Mouse (Mus musculus) c-Kit-negative CD71-positive TER-119-positive erythroid progenitor cells, embryonic 14.5 days (primary cell): ENCODE measurements around the gene Iqcd.

Source experiments
- DNase-seq: peaks from one replicate; pipeline ENCODE4 v3.0.0-alpha.2; 2013; ENCODE audit warnings: low read depth, low spot score

The Iqcd gene

DNA sequence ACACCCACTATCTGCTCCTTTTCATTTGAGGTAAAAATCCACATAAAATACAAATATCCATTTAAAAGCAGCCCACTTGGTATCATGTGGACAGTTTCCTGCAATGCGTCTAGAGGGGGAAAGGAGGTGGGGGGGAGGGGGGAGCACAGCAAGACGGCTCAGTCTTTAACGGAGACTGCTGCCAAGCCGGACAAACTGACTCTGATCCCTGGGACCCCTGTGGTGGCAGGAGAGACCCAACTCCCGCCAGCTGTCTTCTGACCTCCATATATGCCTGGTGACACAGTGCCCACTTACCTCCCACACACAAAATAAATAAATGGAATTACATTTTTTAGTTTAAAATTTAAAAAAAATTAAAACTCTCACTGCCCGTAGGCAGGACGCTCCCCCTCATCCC lies 14.7 kb downstream of the Iqcd start:
- DNase-seq = no peak

DNA sequence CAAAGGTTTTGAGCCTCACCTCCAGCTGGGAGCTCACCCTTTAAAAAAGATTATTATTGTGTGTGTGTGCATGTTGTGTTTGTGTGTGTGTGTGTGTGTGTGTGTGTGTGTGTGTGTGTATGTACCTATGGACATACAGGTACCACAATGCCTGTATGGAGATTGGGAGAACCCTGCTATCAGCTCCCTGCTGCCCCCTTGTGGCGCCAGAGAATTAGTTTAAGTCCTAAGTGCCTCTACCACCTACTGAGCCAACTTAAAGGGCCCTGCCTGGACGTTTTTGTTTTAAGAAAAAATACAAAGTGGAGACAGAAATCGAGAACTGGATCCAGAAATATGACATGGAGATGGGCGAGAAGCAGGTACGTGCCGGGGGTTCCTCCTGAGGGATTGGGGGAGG lies 16.0 kb downstream of the Iqcd start:
- DNase-seq = peak; percentile 76

DNA sequence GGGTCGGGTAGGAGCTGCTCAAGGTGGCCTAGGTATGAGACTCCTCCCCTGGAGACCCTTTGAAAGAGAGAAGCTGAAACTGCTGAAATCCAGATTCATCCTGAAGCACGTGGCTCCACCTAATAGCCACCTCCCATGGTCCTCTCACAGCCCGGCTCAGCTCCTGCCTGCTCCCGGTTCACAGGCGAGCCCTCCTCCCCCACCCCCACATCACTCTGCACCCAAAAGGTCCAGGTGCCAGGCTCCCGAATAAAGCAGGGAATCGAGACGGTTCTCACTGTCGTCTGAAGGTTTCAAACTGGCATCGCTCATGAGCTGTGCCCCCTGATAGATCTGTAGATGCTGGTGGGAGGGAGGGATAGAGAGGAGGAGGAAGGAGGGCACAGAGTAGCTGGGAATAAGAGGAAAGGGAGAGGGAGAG lies 16.4 kb downstream of the Iqcd start:
- DNase-seq = no peak

DNA sequence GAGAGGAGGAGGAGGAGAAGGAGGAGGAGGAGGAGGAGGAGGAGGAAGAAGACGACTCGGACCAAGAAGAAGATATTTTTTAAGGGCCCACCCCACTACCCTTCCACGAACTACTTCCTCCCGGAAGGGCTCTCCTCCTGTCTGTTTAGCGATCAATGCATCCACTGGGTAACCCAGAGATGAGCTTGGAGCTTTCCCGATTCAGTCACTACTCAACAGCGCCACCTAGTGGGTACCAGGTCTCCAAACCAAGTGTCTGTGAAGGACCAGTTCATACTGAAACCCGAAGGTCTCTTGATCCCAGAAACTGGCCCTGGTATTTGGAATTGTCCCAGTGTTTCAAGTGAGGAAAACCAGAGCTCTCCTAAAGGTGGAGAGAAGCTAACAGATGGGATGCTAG lies 16.9 kb downstream of the Iqcd start:
- peak; percentile 91 for DNase-seq

DNA sequence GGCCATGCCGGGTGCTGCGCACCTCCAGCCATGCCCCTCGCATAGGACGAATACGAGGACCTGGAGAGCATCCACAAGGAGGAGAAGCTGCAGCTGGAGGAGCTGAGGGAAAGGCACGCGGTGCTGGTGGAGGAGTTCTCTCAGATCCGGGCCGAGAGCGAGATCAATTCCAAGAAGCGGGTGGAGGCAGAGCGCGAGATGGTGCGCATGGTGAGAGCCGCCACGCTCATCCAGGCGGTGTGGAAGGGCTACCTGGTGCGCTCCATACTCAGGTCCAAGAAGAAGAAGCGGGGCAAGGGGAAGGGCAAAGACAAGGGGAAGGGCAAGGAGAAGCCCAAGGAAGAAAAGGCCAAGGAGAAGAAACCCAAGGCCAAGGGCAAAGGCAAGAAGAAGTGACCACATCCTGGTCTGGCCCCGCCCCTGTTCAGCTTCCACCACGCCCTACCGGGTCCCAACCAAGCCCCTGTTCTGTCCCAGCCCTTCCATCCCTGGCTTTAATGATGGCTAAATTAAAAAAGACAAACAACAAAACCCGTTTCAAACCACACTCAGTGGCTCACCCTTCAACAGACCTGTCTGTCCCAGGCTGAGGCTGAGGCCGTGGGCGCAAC lies 17.9 kb downstream of the Iqcd start:
- DNase-seq = no peak

DNA sequence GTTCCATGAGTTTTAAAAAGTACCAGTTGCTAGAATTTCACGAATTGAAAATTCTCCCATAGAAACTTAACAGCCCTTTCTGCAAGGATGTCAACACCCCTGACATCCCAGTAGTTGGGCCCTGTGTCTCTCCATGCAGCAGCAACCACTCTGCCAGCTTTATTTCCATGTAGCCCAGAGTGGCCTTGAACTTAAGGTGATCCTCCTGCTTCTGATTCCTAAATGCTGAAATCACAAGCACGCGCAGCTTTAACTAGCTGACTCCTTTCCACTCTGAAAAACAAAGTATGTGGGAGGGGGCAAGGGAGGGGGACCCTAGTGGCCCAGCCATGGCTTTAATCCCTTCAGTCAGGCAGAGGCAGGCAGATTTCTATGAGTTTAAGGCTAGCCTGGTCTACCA lies 18.5 kb downstream of the Iqcd start:
- no peak for DNase-seq

DNA sequence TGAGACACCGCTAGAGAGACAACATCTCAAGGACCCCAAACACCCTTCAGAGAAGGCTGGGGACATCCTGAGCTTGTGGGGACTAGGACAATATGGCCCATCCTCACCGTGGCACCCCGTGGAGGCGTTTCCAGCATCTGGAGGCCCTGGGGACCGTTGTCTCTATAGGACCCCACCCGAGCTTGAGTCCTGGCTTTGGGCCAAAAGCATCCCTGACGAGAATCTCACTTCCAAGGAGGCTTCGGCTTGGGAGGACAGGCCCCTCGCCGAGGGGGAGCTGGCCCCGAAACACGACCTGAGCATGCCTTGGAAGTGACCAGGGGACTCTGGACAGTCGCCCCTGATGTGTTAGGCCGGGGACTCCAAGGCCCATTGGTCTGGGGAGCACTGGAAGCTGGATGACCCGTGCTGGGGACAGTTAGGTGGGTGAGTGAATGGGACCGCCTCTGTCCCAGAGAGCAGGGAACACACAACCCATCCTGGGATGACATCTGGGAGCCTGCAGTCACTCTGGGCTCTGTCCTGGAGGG lies 20.5 kb downstream of the Iqcd start:
- no peak for DNase-seq

DNA sequence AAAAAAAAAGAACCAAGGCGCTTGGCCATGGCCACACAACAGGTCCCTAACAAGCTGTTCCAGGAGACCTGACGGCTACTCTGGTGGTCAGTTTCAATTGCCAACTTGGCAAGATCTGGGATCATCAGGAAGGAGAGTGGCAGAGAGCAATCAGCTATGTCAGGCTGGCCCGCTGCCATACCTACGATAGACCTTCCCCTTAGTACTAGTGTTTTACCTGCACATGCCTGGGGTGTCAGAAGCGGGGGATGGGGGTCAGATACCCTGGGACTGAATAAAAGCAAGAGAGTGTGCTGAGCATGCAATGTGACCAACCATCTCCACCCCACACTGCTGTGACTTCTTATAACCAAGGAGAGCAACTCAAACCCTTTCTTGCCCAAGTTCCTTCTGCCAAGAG lies 22.1 kb downstream of the Iqcd start:
- no peak for DNase-seq

DNA sequence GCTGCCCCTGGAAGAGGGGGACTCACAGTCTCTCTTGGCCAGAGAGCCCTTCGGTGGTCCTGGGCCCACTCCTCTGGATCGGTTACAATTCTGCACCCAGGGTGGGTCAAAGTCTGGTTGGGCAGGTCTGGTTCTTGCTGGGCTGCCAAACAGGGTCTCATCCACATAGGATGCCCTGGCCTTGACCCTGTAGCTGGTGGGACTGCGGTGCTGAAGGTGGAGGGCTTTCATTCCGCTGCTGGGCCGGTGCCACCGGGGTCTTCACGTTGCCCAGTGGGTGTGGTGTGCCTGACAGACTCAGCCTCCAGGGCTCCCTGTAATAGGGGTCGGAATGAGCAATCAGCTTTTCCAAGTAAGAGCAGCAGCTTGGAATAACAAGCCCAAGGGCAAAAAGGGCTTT lies 22.6 kb downstream of the Iqcd start:
- DNase-seq = no peak

DNA sequence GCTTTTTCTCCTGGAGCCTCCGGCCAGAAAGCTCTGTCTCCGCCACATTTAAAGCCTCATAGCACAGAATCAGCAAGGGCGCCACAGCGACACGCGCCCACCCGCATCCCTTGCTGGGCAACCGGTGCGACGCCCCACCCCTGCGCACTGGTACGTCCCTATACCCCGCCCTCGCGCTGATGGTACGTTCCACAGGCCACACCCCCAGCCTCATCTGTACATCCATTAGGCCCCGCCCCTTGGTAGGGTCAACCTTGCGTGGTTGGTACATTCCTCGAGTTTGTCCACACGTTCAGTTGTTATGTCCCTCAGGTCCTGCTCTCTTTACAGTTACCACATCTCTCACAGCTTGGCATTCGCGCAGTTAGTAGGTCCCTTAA lies 23.6 kb downstream of the Iqcd start, which contains the start of the genes Rita1 and Ddx54:
Gene Rita1, minus strand, starts transcription at position 148 of the 380 bp plus-strand sequence.
Gene Ddx54, plus strand, starts transcription at position 298 of the 380 bp plus-strand sequence.
- no peak for DNase-seq

DNA sequence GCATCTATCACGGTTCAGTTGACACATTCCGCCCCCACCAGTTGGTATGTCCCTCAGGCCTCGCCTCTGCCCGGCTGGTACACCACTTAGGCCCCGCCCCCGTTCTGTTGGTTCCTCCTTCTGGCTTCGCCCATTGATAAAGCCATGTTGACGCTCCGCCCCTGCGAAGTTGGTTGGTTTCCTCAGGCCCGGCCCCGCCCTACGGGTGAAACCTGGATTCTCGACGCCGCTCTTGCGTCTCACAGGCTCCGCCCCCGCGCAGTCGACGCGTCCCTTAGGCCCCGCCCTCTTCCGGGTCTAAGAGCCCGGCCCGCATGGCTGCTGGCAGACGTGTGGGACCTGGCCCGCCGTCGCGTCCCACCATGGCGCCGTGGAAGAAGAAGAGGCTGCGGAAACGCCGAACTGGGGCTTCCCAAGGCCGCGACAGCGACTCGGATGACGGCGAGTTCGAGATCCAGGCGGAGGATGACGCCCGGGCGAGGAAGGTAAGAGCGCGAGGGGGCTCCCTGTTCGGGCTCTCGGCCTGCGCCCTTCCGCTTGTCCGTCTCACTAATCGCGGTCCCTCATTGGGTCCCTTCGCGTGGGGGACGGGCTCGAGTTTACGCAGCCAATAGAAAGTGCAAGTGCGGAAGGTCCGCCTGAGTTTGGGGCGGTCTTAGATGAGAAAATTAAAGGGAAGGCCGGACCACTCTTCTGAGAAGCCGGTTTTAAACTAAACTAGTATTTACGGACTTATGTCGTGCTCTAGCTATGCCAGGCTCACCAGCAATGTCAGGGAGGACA lies 24.2 kb downstream of the Iqcd start:
- DNase-seq = peak; percentile 100

DNA sequence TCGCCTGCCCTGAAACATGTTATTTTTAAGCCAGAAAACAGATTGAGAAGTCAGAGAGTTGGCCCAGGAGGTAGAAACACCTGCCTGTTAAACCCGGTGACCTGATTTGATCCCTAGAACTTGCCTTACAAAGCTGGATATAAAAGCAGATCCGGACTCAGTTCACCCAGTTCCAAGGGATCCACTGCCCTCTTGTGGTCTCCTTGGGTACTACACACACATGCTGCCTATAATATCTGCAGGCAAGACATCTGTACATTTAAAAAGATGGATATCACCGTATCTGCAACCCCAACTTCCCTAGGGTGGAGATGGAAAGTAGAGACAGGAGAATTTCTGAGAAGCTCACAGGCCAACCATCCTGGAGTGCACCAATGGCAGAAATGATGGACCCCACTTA lies 27.1 kb downstream of the Iqcd start:
- DNase-seq = no peak

DNA sequence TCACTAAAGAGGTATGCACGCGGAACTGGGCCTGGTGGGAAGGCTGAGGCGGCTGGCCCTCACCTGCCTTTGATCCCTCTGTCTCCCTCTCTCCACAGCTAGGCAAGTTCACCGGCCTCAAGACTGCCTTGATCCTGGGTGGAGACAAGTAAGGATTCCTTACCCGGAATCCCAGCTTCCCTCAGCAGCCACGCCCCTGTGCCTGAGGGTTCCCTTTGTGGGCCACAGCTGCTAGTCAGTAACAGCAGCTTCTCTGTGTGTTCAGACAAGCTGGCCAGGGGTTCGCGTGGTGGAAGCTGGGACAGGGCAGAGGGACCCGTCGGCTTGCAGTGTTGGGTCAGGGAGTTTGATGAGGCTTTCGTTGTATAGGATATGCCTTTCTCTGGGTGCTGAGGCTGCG lies 30.0 kb downstream of the Iqcd start:
- DNase-seq = no peak

DNA sequence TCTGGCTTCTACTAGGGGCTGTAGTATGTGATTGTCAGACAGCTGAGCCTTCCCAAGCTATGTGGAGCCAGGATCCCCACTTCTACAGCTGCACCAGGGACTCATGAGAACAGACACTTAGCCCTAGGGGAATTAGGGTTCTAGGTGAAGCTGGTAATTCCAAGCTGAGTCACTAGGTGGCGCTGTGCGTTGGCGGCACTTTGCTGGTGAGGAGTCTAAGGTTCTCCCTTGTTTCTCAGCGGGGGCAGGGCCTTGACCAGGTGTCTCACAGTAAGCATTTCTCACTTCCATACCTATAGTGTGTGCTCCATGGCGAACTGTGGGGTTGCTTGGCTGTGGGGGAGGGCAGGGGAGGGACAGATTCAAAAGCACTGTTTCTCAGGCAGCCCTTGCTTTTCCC lies 30.4 kb downstream of the Iqcd start:
- peak; percentile 50 for DNase-seq

DNA sequence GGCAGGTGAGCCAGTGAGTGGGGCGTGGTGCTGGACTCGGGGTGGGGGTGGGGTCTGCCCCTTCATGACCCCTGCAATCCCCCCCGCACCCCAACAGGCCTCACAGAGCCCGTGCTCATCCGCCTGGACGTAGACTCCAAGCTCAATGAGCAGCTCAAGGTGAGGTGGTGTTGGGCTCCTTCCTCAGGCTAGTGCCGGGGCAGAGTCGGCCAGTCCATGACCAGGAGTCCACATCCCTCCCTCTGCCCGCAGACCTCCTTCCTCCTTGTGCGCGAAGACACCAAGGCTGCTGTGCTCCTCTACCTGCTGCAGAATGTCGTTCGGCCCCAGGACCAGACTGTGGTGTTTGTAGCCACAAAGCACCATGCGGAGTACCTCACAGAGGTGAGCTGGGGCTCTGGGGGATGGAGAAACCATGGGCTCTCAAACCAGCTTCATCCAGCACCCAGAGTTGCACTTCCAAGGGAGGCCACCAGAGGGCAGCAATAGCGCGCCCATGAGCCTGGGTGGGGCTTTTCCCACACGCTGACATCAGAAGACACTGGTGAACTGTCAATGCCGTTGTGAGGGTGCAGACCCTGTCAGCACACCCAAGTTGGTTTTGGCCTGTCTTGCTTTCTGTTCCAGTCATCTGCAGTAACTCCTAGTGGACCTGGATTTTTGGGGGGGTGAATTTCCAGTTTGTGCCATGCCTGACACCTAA lies 31.7 kb downstream of the Iqcd start:
- peak; percentile 65 for DNase-seq

DNA sequence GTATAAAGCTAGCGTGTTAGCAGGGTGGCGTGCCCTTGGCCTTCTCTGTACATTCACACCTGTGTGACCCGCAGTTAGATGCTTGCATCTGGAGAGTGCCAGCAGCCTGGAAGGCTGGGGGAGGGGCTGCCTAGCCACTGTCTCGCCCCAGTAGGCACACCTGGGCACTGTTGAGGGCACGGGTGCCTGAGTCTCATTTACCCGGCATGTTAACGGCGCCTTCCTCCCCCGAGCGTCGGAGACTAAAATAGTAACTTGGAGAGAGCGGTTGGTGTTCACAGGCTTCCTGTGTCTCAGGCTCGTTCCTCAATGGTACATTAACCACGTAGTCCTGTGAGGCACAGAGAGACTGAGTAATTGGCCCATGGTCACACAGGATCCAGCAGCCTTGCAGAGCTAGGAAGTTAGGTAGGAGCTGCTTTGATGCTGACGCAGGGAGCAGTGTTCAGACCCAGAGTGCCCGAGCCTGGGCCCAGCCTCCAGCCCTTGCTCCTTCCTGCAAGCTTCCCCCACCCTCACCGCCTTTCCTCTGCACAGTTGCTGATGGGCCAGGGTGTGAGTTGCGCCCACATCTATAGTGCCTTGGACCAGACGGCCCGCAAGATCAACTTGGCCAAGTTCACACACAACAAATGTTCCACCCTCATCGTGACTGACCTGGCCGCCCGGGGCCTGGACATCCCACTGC lies 32.4 kb downstream of the Iqcd start:
- no peak for DNase-seq

DNA sequence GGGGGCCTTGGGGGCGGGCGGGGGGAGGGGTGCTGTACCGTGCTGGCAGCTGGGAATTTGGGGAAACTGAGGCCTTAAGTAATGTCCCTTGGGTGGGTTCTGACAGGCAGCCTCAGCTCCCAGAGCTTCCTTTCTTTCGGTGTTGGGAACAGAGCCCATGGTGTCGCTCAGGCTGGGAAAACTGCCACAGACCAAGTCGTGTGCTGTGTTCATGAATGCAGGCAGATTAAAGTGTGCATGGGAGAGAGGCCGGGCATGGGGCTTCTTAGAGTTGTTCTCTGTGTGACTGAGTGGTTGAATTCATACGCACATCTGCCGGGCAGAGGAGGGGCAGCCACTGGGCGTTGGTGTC lies 33.0 kb downstream of the Iqcd start:
- DNase-seq = no peak

DNA sequence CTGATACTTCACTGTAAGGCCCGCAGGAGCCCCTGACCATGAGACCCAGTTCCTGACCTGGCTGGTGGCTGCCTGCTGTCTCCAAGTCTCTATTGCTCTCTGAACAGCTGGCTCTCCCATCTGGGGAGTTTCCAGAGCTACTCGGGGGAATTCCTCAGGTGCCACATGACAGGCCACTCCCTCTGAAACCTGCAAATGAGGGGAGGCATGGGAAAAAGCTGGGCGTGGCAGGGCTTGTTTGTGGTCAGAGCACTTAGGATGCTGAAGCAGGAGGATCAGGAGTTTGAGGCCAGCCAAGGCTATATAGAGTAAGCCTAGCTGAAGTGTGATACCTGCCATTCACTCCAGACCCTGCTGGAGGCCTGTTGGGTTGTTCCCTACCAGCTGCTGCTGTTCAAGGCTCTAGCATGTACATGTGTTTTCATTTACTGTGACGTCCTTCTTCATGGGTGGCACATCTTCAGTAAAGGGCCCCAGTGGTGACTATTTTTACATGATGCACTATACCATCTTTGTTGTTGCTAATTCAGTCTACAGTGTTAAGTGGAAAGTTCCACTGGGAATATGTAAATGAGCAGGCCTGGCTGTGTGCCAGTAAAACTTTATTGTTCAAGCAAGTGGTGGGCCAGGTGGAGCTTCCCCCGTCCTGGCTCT lies 33.5 kb downstream of the Iqcd start:
- DNase-seq = no peak

DNA sequence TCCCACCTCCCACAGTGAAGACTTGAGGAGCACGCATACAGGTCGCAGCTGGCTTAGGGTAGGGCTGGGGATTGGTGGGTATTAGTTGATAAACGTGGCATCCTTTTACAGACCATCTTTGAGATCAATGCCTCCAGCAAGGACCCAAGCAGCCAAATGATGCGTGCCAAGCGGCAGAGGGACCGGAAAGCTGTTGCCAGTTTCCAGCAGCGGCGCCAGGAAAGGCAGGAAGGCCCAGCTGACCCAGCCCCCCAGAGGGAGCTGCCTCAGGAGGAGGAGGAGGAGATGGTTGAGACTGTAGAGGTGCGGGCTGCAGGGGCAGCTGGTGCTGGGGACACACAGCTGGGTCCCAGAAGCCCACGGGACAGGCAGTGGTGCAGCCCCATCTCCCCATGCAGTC lies 35.6 kb downstream of the Iqcd start:
- DNase-seq = no peak

DNA sequence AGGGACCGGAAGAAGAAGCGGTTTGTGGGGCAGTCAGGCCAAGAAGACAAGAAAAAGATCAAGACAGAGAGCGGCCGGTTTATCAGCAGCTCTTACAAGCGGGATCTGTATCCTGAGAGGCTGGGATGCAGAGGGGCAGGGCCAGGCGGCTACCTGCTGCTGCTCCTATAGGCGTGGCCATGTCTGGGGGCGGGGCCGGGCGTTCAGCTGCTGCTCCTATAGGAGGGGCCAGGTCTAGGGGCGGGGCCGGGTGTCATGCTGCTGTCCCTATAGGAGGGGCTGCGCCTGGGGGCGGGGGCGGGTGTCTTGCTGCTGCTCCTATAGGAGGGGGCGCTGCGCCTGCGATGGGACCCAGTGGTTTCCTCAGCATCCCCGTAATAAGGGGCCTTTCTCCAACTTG lies 37.6 kb downstream of the Iqcd start:
- no peak for DNase-seq

DNA sequence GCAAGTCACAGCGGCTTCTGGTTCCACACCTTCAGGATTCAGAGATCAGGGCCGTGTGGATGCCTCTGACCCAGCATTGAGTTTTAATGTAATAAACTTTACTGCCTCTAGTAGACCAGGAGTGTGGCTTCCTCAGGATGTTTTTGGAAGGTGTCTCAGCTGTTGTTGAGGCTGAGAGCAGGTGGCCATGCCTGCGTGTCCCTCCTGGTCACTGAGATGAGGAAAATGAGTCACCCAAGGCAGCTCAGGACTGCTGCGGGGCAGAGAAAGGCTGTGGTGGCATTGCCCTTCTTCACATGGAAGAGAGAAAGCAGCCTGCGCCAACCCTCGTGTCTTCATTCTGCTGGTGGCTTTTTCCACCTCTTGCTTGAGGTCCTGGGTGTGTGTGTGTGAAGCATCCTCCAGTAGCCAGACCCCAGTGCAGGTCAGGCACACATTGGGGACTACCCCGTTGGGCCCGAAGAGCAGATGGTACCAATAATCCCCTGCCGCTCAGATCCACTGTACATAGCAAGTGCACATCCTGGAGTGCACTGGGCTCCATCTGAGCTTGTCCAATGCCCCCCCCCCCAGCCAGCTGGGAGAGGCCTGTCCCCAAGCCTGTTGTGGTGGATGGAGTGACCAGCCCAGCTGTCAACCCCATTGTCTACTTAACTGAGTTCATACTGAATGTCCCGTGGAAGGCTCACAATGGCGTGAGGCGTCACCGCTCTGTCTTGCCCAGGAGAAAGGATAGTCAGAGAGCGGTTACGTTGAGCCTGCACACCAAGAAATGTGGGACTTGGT lies 38.9 kb downstream of the Iqcd start:
- no peak for DNase-seq
